Mouse (Mus musculus): ENCODE measurements around the gene 2610001J05Rik.

The 2610001J05Rik gene

DNA sequence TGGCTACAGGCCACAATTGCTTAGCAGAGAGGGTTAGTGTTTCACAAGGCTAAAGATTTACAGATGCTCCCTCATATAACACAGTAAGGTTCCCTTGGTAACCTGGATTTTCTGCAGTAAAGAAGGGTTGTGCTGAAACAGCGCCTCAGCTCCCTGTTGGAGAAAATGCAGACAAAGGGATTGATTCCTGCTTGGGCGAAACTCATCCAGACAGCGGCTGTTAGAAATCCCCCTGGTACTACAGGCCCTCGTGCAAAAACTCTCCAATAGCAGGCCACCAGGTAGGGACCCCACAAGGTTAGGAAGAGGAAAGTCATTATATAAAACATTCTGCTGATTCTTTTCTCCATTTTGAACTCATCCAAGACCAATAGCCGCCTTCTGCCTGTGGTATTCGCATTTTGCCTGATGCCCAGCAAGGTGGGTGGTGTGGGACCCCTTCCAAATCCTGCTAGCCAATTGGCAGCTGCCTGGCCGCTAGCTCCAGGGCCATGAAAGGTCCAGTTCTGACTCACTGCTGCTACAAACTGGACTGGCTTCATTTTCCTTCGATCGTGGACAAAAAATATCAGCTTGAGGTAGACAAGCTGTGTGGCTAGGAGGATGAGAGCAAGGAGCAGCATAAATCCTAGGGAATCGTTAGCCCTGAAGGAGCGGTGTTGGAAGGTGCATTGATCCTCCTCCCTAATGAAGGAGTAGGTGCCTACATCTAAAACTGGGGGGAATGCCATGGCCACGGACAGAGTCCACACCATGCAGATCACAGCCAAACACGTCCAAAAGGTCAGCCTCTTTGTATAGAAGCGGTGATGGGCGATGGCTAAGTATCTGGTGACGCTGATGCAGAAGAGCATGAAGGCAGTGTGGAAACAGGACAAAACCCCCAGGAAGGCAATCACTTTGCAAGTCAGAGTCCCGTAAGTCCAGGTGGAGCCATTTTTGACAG, 35.3 kb downstream of the 2610001J05Rik start:
- DNase-seq (ENCODE audit: low read depth in 2 of 2, low spot score in 2 of 2): no peak

DNA sequence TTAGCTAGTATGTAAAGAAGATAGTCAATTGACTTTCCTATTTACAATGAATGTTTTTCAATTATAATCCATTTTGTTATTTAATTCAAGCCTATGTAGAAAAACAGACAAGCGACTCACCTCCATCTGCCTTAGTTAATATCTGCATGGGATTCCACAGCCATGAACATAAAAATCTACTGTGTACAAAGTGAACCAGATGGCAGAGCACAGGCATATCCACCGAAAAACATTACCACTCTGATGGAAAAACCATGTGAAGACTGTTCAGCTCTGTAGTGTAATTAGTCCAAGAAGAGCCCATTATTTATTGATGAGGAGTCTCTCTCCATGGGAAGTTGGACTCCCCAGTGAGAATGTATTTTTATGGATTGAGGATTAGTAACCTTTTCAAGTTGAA, 38.5 kb downstream of the 2610001J05Rik start:
- no peak for DNase-seq (ENCODE audit: low read depth in 2 of 2, low spot score in 2 of 2)

DNA sequence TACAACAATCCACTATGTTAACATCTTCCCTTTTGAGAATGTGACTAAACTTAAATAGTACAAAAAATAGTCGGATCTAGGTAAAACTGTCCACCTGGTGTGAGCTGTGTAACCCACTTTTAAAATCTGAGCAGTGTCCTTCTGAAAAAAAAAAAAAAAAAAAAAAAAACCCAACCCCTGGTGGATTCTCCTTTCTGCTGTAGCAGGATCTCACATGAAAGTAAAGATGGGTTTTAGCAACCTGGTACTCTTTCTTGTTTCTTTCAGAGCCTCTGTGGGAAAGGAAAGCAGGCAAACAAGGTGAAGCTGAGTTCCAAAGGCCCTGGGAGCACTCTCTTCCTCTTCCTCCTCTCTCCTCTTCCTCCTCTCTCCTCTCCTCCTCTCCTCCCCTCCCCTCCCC, 42.4 kb downstream of the 2610001J05Rik start:
- no peak for DNase-seq (ENCODE audit: low read depth in 2 of 2, low spot score in 2 of 2)
